Mouse (Mus musculus) lung, postnatal 0 days (tissue): ENCODE measurements around the gene Kif5c.

ENCODE experiments used
- CTCF ChIP-seq: IDR thresholded peaks from 2 replicates; pipeline ENCODE4 v1.5.1; 2016; ENCODE audit warnings: antibody characterized with exemption, mild to moderate bottlenecking
- EP300 ChIP-seq: IDR thresholded peaks from 2 replicates; pipeline ENCODE4 v1.6.1; 2016; ENCODE audit warnings: antibody characterized with exemption, mild to moderate bottlenecking, control low read depth

DNA sequence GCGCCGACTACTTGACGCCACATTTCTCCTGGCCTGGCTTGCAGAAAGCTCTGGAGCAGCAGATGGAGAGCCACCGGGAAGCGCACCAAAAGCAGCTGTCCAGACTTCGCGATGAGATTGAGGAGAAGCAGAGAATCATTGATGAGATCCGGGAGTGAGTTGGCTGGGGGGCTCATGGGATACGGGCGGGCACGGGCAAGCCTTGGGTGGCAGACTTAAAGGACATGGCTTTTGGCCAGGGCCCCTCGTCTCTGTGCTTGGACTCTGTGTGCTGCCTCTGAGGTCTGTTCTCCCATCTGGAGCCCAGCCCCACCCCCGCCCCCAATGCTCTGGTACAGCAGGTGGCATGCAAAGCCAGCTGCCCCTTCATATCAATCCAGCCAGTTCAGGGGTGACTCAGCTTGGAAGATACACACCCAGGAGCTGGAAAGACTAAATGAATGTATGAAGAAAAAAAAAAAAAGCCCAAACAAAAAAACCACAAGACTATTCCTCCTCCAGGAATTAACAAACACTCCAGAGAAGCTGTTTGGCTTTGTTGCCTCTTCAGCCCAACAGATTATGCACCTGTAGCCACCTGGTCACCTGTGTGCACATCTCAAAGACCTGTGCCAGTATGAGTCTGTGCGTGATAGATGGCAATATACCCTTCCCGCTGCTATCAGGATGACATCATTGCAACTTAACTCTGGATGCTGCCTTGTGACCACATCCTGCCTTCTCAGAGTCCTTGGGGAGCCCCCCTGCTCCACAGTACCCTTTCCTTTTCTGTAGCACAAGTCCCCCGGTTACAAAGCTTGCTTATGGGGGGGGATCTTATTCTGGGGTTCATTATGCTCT lies 123.0 kb downstream of the Kif5c start:
- TF ChIP-seq EP300 (no peak), CTCF (no peak)
